Mouse (Mus musculus): ENCODE results near the gene Cmtm6.

Gene Cmtm6

DNA sequence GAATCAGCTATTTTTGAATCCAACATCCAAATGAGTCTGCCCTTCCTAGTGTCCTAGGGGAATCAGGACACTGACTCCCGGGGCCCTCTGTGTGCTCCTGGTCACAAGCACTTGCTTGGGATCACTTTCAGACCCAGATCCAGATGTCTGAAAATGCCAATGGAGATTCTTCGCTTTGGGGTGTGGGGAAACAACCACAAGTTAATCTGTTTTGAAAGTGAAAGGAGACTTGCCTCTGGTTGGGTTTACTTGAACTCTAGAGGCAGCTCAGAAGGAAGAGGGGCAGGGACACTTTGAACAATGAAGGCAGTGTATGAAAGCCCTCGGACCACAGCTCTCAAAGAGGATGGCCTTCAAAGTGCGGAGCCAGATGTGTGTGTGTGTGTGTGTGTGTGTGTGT lies 63.6 kb downstream of the Cmtm6 start:
- in situ Hi-C loops (cut with MboI, MseI), result loop anchor here in 1 of 2 experiments (5.0 to 25.0 kb wide), 4 partner anchors 37 to 1568 kb away; no protein-coding TSS in a partner anchor

DNA sequence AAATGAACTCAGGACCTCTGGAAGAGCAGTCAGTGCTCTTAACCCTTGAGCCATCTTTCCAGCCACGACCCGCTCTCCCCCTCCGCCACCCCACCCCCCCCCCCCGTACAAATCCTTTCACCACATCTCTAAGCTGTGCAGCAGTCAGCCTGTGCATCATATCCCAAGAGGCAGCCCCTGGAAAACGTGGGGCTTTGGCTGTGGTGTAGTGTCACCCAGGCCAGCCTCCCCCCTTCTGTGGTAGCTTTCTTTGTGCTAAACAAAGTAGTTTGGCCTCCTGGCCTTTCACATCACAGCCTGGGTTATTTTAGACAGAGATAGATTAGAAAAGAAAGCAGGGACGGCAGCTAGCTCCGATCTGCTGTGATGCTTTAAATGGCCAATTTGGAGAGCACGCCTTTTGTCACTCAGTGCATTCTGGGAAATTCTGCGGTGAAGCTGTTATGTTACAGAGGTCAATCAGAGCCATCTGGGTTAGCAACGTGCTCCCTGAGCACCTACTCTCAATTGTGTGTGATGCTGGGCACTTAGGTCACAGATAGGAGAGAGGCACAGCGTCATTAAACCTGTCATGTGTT lies 65.6 kb downstream of the Cmtm6 start:
- in situ Hi-C loops (cut with MboI, MseI), result loop anchor here in 1 of 2 experiments (25.0 kb wide), 1 partner anchor 1566 kb away; no protein-coding TSS in a partner anchor

DNA sequence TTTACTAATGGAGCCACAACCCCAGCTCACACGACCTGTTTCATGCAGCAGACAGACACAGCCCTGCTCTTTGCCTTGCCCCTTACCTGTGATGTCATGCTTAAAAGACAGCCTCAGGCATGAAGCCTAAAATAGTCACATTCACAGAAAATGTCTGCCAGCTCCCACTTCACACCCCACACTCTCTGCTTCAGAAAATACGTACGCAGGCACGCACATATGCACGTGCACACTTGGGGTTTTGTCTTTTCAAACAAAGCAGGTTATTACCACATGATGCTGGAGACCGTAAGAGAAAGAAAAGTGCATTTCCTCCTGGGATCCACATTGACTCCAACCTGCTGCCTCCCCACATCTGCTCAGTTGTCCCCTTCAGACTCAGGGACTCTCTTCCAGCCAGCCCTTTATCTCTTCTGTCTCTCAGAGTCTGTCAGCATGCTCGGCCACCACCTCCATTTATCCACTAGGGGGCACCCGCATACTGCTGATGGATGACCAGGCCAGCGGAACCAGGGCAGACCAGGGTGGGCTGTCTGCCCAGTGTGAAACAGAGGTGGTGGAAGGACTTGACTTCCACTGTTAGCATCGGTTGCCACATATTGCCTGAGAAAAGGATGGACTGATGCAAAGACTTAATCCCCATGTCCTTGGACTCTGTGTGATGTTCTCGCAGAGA lies 66.6 kb downstream of the Cmtm6 start:
- in situ Hi-C loops (cut with MboI, MseI), result loop anchor here in 1 of 2 experiments (25.0 kb wide), 1 partner anchor 1565 kb away; no protein-coding TSS in a partner anchor

DNA sequence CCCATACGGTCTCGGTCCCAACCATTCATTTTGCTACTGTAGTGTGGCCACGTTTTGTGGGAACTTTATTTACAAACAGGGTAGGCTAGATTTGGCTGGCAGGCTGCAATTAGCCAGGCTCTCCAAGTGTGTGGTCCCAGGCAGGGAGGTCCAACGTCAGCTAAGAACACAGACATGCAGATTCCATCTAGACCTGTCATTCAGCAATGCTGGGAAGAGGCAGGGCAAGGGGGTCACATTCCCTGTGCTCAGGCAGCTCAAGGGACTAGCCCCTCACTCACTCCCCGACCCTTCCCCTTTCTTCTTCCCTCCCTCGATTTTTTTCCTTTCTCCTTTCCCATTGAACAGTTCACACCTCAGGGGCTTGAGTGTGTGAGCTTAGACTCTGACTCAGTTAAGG lies 67.9 kb downstream of the Cmtm6 start:
- in situ Hi-C loops (cut with MboI, MseI), result loop anchor here in 1 of 2 experiments (25.0 kb wide), 1 partner anchor 1563 kb away; no protein-coding TSS in a partner anchor
